Mouse (Mus musculus): Measurements from ENCODE around the gene Kcna10. TPM values are rescaled to one million over a fixed set of nuclear protein-coding genes. Genes with fewer than 3 reads are reported as not detected.

Kcna10 gene
- polyA plus RNA-seq (2016; fragmentation: Nextera tagmentation; extraction: Ambion mirVana): not detected in 2 replicates

DNA sequence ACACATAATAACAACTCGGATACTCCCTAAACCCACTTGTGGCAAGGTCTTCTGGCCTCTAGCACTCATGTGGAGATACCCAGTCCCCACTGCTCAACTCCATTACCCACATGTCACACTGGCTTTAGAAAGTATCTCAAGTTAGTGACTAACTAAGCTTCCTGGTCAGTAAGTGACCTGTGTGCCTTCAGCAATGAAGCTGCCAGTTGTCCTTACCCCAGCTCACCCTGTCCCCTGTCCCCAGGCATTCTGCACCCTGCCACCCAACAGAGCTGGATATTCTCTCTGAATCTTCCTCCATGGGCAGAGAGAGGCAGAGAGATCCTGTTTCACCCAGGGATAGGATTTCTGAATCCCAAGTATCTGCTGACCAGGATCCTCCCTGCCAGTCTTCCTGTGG, at the start of gene Kcna10:
Kcna10 (plus strand) TSS at position 301 of the 400 bp plus-strand sequence.
- DNase-seq (ENCODE audit: low spot score): no peak
- Histone ChIP-seq H3K9me3 (replicated peaks) (no peaks in the 10 kb centered on the region), H3K4me1 (no peaks in the 10 kb centered on the region), H3K4me3 (no peak within 1 kb of the TSS), H3K27me3 (ENCODE audit: low read depth, poor library complexity, severe bottlenecking) (no peaks in the 10 kb centered on the region), H3K36me3 (no peaks in the 10 kb centered on the region), H3K27ac (no peak within 1 kb of the TSS)
- 89% methylated on average over 1 of the region's 1 CpGs for WGBS

DNA sequence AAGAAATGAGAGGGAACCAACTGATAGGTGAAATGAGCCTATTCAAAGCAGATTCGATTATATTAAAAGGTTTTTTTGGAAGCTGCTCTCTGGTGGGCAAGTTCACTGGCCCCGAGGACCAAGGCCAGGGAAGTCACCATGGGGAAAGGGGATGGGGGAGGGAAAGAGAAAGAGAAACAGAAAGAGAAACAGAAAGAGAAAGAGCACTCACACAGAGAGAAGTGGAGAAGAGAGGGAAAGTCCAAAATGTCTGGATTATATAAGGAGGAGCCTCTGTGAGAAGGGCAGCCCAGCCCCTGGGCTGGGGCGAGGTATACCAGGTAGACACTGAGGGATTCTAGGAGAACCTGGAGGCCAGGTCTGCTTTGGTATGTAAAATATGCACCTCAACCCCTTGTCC, 48.4 kb upstream of the Kcna10 start:
- no peak for DNase-seq (ENCODE audit: low spot score)
- Histone ChIP-seq H3K36me3 (no peaks in the 10 kb centered on the region), H3K9me3 (replicated peaks) (no peaks in the 10 kb centered on the region), H3K4me3 (no peak overlapping the region), H3K27me3 (ENCODE audit: low read depth, poor library complexity, severe bottlenecking) (no peaks in the 10 kb centered on the region), H3K4me1 (no peaks in the 10 kb centered on the region), H3K27ac (no peak overlapping the region)
- 88% methylated on average over 3 of the region's 3 CpGs for WGBS

DNA sequence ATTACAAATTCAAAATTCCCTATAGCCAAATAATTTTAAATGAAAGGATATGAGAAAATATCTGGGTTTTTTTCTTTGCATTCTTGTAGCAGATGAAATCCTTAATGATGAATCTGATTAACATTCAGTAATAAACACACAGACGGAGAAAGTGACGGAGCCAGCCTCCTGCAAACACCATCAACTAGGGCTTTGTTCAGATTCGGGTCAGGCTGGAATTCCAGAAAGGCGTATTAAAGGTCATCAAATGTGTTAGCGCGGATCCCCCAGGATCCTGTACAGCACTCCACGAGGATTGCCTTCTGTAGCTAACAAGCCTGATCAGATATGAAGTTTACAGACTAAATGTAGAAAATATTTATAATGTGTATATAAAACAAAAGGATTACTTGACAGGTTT, 35.7 kb upstream of the Kcna10 start:
- 87% methylated on average over 7 of the region's 7 CpGs for WGBS

GRCm38 (mm10) chr3:107149006-107149405, 33.9 kb upstream of the Kcna10 start:
- Histone ChIP-seq H3K4me3 (no peak overlapping the region), H3K27me3 (ENCODE audit: low read depth, poor library complexity, severe bottlenecking) (no peaks in the 10 kb centered on the region), H3K36me3 (no peaks in the 10 kb centered on the region), H3K27ac (no peak overlapping the region), H3K9me3 (replicated peaks) (no peaks in the 10 kb centered on the region), H3K4me1 (no peaks in the 10 kb centered on the region)
- no peak for DNase-seq (ENCODE audit: low spot score)
- 63% methylated on average over 3 of the region's 3 CpGs for WGBS

More for the DNA sequence above, 35.7 kb upstream of the Kcna10 start:
- Histone ChIP-seq H3K27me3 (ENCODE audit: low read depth, poor library complexity, severe bottlenecking) (no peaks in the 10 kb centered on the region), H3K27ac (no peak overlapping the region), H3K4me3 (no peak overlapping the region), H3K4me1 (no peaks in the 10 kb centered on the region), H3K36me3 (no peaks in the 10 kb centered on the region), H3K9me3 (replicated peaks) (no peaks in the 10 kb centered on the region)
- DNase-seq (ENCODE audit: low spot score): no peak

DNA sequence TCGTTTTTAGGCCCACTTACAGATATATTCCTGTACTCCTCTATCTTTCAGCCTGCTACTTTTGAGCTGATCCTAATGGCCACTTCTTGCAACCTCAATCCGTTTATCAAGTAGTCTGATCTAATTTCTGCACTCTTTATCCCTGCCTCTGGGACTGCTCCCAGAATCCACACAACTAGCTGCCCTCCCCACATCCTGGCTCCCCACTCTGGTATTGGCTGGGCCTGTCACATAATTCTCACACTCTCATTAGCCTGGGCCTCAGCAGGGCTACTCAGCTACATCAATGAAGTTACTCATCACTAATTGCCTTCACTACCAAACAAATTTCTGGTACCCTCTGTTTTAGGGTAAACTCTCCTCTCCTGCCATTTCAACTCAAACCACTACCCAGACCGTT, 32.4 kb upstream of the Kcna10 start:
- Histone ChIP-seq H3K27ac (no peak overlapping the region), H3K36me3 (no peaks in the 10 kb centered on the region), H3K4me1 (no peaks in the 10 kb centered on the region), H3K4me3 (no peak overlapping the region), H3K27me3 (ENCODE audit: low read depth, poor library complexity, severe bottlenecking) (no peaks in the 10 kb centered on the region), H3K9me3 (replicated peaks) (no peaks in the 10 kb centered on the region)
- no peak for DNase-seq (ENCODE audit: low spot score)
- 60% methylated on average over 3 of the region's 3 CpGs for WGBS

DNA sequence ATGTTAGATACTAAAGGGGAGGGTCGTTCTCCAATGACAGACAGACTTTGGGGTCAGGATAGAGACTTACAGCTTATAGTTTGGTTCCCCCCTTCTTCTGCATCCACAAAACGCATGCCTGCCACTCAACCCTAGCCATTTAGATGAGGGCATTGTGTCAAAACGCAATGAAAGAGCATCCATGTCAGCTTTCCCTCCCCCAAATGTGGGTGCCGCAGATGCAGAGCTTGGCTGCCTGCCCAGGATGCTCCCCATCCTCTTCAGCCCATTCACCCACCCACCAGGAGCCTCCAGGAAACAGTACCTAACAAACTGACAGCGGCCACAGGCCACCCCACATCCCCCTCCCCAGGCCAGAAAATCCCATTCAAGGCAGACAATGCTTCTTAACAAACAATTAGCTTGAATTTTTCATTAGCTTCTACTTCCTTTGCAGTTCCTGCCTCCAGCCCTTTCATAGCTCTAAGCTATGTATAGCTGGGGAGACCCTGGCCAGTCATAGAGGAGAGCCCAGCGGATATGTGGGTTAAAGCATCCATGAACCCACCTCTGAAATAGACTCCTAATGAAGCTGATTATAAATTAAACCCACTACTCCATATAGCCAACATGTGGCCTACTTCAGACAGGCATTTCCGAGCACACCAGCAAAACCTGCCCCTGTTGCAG, 31.9 kb upstream of the Kcna10 start:
- DNase-seq (ENCODE audit: low spot score): no peak
- Histone ChIP-seq H3K4me1 (no peaks in the 10 kb centered on the region), H3K36me3 (no peaks in the 10 kb centered on the region), H3K27me3 (ENCODE audit: low read depth, poor library complexity, severe bottlenecking) (no peaks in the 10 kb centered on the region), H3K27ac (no peak overlapping the region), H3K9me3 (replicated peaks) (no peaks in the 10 kb centered on the region), H3K4me3 (no peak overlapping the region)
- 64% methylated on average over 7 of the region's 7 CpGs for WGBS

- WGBS: 88% methylated on average over 11 of the region's 11 CpGs
- Histone ChIP-seq H3K27ac (no peak overlapping the region), H3K4me1 (no peaks in the 10 kb centered on the region), H3K9me3 (replicated peaks) (no peaks in the 10 kb centered on the region), H3K27me3 (ENCODE audit: low read depth, poor library complexity, severe bottlenecking) (peaks cover 5% of the 10 kb centered on the region; the same call in 1 of the 2 replicates), H3K36me3 (no peaks in the 10 kb centered on the region), H3K4me3 (no peak overlapping the region)
- DNase-seq (ENCODE audit: low spot score): no peak
Measured at GRCm38 (mm10) chr3:107153772-107154655, 28.8 kb upstream of the Kcna10 start.

GRCm38 (mm10) chr3:107158856-107159255, 24.0 kb upstream of the Kcna10 start:
- Histone ChIP-seq H3K27me3 (ENCODE audit: low read depth, poor library complexity, severe bottlenecking) (peaks cover 30% of the 10 kb centered on the region; the same call in 1 of the 2 replicates), H3K27ac (no peak overlapping the region), H3K36me3 (no peaks in the 10 kb centered on the region), H3K9me3 (replicated peaks) (no peaks in the 10 kb centered on the region), H3K4me1 (peaks cover 6% of the 10 kb centered on the region), H3K4me3 (no peak overlapping the region)
- no peak for DNase-seq (ENCODE audit: low spot score)
- 96% methylated on average over 7 of the region's 7 CpGs for WGBS

- Histone ChIP-seq H3K9me3 (replicated peaks) (no peaks in the 10 kb centered on the region), H3K27me3 (ENCODE audit: low read depth, poor library complexity, severe bottlenecking) (peaks cover 30% of the 10 kb centered on the region; the same call in 1 of the 2 replicates), H3K27ac (no peak overlapping the region), H3K4me3 (no peak overlapping the region), H3K36me3 (no peaks in the 10 kb centered on the region), H3K4me1 (peaks cover 6% of the 10 kb centered on the region)
- no peak for DNase-seq (ENCODE audit: low spot score)
- WGBS: 57% methylated on average over 3 of the region's 3 CpGs
Measured at GRCm38 (mm10) chr3:107159418-107159817, 23.4 kb upstream of the Kcna10 start.

GRCm38 (mm10) chr3:107159859-107160324, 23.0 kb upstream of the Kcna10 start:
- peak; percentile 49 for DNase-seq (ENCODE audit: low spot score)
- H3K4me3 ChIP-seq: peak overlapping the region; percentile 44
- no peaks in the 10 kb centered on the region for H3K9me3 ChIP-seq (replicated peaks)
- WGBS: 3% methylated on average over 17 of the region's 17 CpGs
- H3K36me3 ChIP-seq: no peaks in the 10 kb centered on the region
- H3K27ac ChIP-seq: no peak overlapping the region
- peaks cover 6% of the 10 kb centered on the region for H3K4me1 ChIP-seq
- peaks cover 30% of the 10 kb centered on the region; the same call in 1 of the 2 replicates for H3K27me3 ChIP-seq (ENCODE audit: low read depth, poor library complexity, severe bottlenecking)

GRCm38 (mm10) chr3:107162741-107163140, 20.1 kb upstream of the Kcna10 start:
- DNase-seq (ENCODE audit: low spot score): no peak
- Histone ChIP-seq H3K4me1 (peaks cover 6% of the 10 kb centered on the region), H3K4me3 (no peak overlapping the region), H3K9me3 (replicated peaks) (no peaks in the 10 kb centered on the region), H3K27me3 (ENCODE audit: low read depth, poor library complexity, severe bottlenecking) (peaks cover 30% of the 10 kb centered on the region; the same call in 1 of the 2 replicates), H3K27ac (no peak overlapping the region), H3K36me3 (no peaks in the 10 kb centered on the region)
- 96% methylated on average over 2 of the region's 2 CpGs for WGBS

DNA sequence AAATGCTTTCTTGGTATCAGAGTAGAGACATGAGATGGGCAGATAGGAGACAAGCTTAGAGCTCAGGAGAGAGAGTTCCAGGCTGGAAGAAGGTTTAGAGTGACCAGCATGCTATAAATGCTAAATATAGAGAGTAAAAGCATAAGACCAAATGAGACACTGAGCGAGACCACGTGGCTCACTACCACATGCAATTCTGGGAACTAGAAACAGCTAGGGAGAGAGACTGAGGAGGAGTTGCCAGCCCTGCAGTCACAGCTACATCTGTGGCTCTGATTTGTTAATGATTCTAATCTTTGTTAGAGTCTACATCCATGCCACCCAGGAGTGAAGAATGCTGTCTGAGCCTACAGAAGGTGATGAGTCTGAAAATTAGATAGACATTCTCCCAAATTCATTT, 13.3 kb upstream of the Kcna10 start:
- no peak for DNase-seq (ENCODE audit: low spot score)
- H3K36me3 ChIP-seq: no peaks in the 10 kb centered on the region
- H3K9me3 ChIP-seq (replicated peaks): no peaks in the 10 kb centered on the region
- H3K27me3 ChIP-seq (ENCODE audit: low read depth, poor library complexity, severe bottlenecking): no peaks in the 10 kb centered on the region
- WGBS: 72% methylated on average over 2 of the region's 2 CpGs
- no peak overlapping the region for H3K4me3 ChIP-seq
- no peaks in the 10 kb centered on the region for H3K4me1 ChIP-seq
- H3K27ac ChIP-seq: no peak overlapping the region

GRCm38 (mm10) chr3:107171964-107172363, 10.9 kb upstream of the Kcna10 start:
- H3K4me1 ChIP-seq: no peaks in the 10 kb centered on the region
- no peaks in the 10 kb centered on the region for H3K27me3 ChIP-seq (ENCODE audit: low read depth, poor library complexity, severe bottlenecking)
- 80% methylated on average over 3 of the region's 3 CpGs for WGBS
- H3K4me3 ChIP-seq: no peak overlapping the region
- H3K9me3 ChIP-seq (replicated peaks): no peaks in the 10 kb centered on the region
- DNase-seq (ENCODE audit: low spot score): no peak
- H3K36me3 ChIP-seq: no peaks in the 10 kb centered on the region
- H3K27ac ChIP-seq: no peak overlapping the region
